Mouse (Mus musculus): ENCODE measurements around the gene Ptprt. TPM values are rescaled to one million over a fixed set of nuclear protein-coding genes. Genes with fewer than 3 reads are reported as not detected.

The Ptprt gene
- polyA plus RNA-seq, 1 experiment from 2014 or later, result 0.77 TPM

DNA sequence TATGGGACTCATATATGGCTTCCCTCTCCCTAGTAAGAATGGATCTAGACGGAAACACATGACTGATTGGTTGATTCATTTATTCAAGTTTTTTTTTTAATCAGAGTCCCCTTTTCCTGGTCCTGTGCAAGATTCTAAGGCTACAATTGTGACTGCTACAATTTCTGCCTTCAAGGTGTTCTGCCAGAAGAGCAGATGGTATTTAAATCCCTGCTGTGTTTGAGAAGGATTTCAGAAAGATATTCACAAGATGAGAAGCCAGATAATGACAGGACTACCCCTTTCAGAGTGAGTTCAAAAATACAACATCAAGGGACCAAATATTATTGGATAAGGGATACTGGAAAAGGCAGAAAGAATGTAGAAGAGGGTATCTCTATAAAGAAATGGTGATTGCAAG is 802.6 kb downstream of the Ptprt start:
- WGBS, result 87% methylated on average over 1 of the region's 1 CpGs
- Histone ChIP-seq H3K4me3 (ENCODE audit: low read depth, low read length) (no peak overlapping the region), H3K9ac (ENCODE audit: low read length) (no peak overlapping the region), H3K4me1 (ENCODE audit: control insufficient read depth, insufficient read depth, low read length) (no peaks in the 10 kb centered on the region), H3K9me3 (ENCODE audit: control insufficient read depth, low read length) (no peaks in the 10 kb centered on the region), H3K27ac (ENCODE audit: low read depth, low read length) (no peak overlapping the region), H3K4me2 (no peak overlapping the region), H3K27me3 (ENCODE audit: control insufficient read depth, insufficient read depth, low read length) (no peaks in the 10 kb centered on the region), H3K36me3 (ENCODE audit: control insufficient read depth, insufficient read depth, low read length) (no peaks in the 10 kb centered on the region)
- DNase-seq (ENCODE audit: low spot score, missing footprints) (no peak), ATAC-seq (ENCODE audit: low FRiP score) (no peak)

GRCm38 (mm10) chr2:161835001-161835400 is 825.9 kb downstream of the Ptprt start:
- Histone ChIP-seq H3K4me1 (ENCODE audit: control insufficient read depth, insufficient read depth, low read length) (no peaks in the 10 kb centered on the region), H3K36me3 (ENCODE audit: control insufficient read depth, insufficient read depth, low read length) (no peaks in the 10 kb centered on the region), H3K27ac (ENCODE audit: low read depth, low read length) (no peak overlapping the region), H3K9me3 (ENCODE audit: control insufficient read depth, low read length) (no peaks in the 10 kb centered on the region), H3K4me3 (ENCODE audit: low read depth, low read length) (no peak overlapping the region), H3K4me2 (no peak overlapping the region), H3K9ac (ENCODE audit: low read length) (no peak overlapping the region), H3K27me3 (ENCODE audit: control insufficient read depth, insufficient read depth, low read length) (no peaks in the 10 kb centered on the region)
- peak; percentile 56 for DNase-seq (ENCODE audit: low spot score, missing footprints)
- 83% methylated on average over 4 of the region's 4 CpGs for WGBS
- no peak for ATAC-seq (ENCODE audit: low FRiP score)

GRCm38 (mm10) chr2:161833846-161834245 is 827.1 kb downstream of the Ptprt start:
- DNase-seq (ENCODE audit: low spot score, missing footprints) (peak; percentile 39), ATAC-seq (ENCODE audit: low FRiP score) (no peak)
- WGBS, result 87% methylated on average over 2 of the region's 2 CpGs
- no peaks in the 10 kb centered on the region for H3K36me3 ChIP-seq (ENCODE audit: control insufficient read depth, insufficient read depth, low read length)
- no peaks in the 10 kb centered on the region for H3K4me1 ChIP-seq (ENCODE audit: control insufficient read depth, insufficient read depth, low read length)
- H3K27ac ChIP-seq (ENCODE audit: low read depth, low read length), result no peak overlapping the region
- H3K4me2 ChIP-seq, result no peak overlapping the region
- H3K9me3 ChIP-seq (ENCODE audit: control insufficient read depth, low read length), result no peaks in the 10 kb centered on the region
- H3K27me3 ChIP-seq (ENCODE audit: control insufficient read depth, insufficient read depth, low read length), result no peaks in the 10 kb centered on the region
- H3K4me3 ChIP-seq (ENCODE audit: low read depth, low read length), result no peak overlapping the region
- no peak overlapping the region for H3K9ac ChIP-seq (ENCODE audit: low read length)

DNA sequence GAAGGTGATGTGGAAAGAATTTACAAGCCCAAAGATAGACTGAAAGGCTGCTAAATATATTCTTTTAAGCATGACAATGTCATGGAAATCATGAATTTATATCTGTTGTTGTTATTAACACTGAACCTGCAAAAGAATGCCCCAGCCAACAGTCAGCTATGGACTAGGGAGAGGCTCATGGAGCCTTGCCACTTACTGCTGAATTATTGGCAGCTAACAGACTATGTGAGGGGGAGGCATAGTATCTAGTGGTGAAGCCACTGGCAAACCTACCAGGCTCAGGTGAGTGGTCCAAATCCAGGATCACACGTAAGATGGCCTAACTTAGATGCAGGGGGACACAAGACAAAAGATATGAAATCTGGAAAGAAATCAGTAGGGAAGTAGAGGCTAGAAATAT is 847.6 kb downstream of the Ptprt start:
- WGBS, result 88% methylated on average over 1 of the region's 1 CpGs
- Histone ChIP-seq H3K9me3 (ENCODE audit: control insufficient read depth, low read length) (no peaks in the 10 kb centered on the region), H3K27ac (ENCODE audit: low read depth, low read length) (no peak overlapping the region), H3K9ac (ENCODE audit: low read length) (no peak overlapping the region), H3K27me3 (ENCODE audit: control insufficient read depth, insufficient read depth, low read length) (no peaks in the 10 kb centered on the region), H3K4me1 (ENCODE audit: control insufficient read depth, insufficient read depth, low read length) (no peaks in the 10 kb centered on the region), H3K4me2 (no peak overlapping the region), H3K4me3 (ENCODE audit: low read depth, low read length) (no peak overlapping the region), H3K36me3 (ENCODE audit: control insufficient read depth, insufficient read depth, low read length) (no peaks in the 10 kb centered on the region)
- ATAC-seq (ENCODE audit: low FRiP score) (no peak), DNase-seq (ENCODE audit: low spot score, missing footprints) (no peak)

DNA sequence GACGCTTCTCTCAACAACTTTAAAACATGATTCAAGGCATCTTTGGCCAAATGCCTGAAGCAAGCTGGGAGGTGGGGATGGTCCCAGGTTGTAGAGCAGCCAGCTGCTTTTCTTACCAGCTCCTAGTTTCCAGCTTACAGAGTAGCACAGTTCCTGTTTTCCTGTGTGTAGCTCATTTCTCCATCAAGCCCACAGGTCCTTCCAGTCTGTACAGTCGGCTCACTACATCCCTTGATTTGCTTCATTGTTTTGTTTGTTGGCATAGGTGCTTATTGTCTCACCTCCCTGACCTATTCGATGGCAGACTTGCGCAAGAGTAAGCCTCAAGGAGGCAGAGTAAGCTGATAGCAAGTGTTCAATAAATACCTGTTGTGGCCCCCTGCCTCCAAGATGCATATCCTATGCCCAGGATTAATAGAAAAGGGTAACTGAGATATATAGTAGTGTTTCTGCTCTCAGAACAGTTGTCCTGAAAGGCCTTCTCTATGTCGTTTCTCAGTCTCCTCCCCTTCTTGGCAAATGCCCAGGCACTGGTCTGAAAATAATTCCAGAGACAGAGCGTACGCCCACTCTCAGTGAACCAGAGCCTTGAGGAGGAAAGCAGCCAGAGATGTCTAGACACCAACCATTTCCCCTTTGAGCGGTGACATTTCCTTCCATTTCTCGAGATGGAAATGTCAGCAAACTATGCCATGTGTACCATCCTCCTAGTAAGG is 852.7 kb downstream of the Ptprt start:
- 86% methylated on average over 9 of the region's 9 CpGs for WGBS

DNA sequence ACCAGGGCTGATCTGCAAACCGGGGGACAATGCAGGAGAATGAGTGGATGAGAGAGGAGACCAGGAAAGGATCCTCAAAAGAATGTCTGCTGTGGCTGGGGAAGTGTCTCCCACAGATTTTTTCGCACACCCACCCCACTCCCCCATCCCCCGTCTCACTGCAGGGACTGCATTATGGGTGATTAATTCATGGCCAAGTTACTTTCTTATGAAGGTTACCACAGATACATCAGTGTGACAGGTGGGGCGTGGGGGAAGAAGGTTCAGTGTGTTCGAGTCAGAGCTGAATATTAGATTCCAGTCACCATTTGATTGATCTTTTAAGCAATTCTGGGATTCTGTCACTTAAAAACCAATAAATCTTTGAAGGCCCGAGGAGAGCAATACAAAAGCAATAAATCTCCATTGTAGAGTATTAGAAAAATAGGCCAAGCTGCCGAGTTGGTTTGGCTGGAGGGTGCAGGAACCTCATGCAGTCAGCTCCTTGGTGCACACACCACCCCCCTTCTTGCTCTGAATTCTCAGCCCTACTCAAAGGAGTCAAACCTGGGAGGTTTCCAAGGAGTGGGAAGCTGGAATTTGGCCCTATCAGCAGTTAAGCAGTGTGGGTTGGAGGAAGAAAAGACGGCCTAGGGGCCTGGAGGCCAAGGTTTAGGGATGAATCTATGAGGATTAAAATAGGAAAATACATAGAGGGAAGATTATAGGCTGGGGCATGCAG is 854.5 kb downstream of the Ptprt start:
- Histone ChIP-seq H3K4me1 (ENCODE audit: control insufficient read depth, insufficient read depth, low read length) (no peaks in the 10 kb centered on the region), H3K4me2 (no peak overlapping the region), H3K9ac (ENCODE audit: low read length) (no peak overlapping the region), H3K4me3 (ENCODE audit: low read depth, low read length) (no peak overlapping the region), H3K27me3 (ENCODE audit: control insufficient read depth, insufficient read depth, low read length) (no peaks in the 10 kb centered on the region), H3K36me3 (ENCODE audit: control insufficient read depth, insufficient read depth, low read length) (no peaks in the 10 kb centered on the region), H3K27ac (ENCODE audit: low read depth, low read length) (no peak overlapping the region), H3K9me3 (ENCODE audit: control insufficient read depth, low read length) (no peaks in the 10 kb centered on the region)
- 38% methylated on average over 8 of the region's 8 CpGs for WGBS
- no peak for DNase-seq (ENCODE audit: low spot score, missing footprints)
- ATAC-seq (ENCODE audit: low FRiP score), result no peak

More for the DNA sequence above, 852.7 kb downstream of the Ptprt start:
- Histone ChIP-seq H3K9me3 (ENCODE audit: control insufficient read depth, low read length) (no peaks in the 10 kb centered on the region), H3K36me3 (ENCODE audit: control insufficient read depth, insufficient read depth, low read length) (no peaks in the 10 kb centered on the region), H3K4me2 (no peak overlapping the region), H3K4me3 (ENCODE audit: low read depth, low read length) (no peak overlapping the region), H3K9ac (ENCODE audit: low read length) (no peak overlapping the region), H3K4me1 (ENCODE audit: control insufficient read depth, insufficient read depth, low read length) (no peaks in the 10 kb centered on the region), H3K27ac (ENCODE audit: low read depth, low read length) (no peak overlapping the region), H3K27me3 (ENCODE audit: control insufficient read depth, insufficient read depth, low read length) (no peaks in the 10 kb centered on the region)
- no peak for DNase-seq (ENCODE audit: low spot score, missing footprints)
- ATAC-seq (ENCODE audit: low FRiP score), result no peak

- no peak for DNase-seq (ENCODE audit: low spot score, missing footprints)
- ATAC-seq (ENCODE audit: low FRiP score), result no peak
- 88% methylated on average over 6 of the region's 6 CpGs for WGBS
These were observed 861.0 kb downstream of the Ptprt start for GRCm38 (mm10) chr2:161799946-161800345.

DNA sequence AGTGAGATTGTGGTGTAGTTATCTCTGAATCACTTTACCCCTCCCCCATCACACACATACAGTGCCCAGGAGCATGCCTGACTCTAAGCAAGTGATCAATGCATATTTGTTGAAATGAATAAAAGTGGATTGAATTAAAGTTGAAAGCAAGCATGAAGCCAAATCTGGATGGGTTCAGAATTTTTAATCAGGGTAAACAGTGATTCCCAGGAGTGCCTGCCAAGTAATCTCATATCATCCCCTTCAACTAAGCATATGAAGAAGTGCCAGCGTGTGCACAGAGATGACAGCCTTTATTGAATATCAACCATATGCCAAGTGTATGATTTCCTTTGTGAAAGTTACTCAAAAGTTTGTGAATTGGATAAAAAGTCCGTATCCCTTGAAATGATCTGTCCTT is 893.4 kb downstream of the Ptprt start:
- ATAC-seq (ENCODE audit: low FRiP score) (no peak), DNase-seq (ENCODE audit: low spot score, missing footprints) (no peak)
- WGBS, result 84% methylated on average over 2 of the region's 2 CpGs
- no peaks in the 10 kb centered on the region for H3K9me3 ChIP-seq (ENCODE audit: control insufficient read depth, low read length)
- no peaks in the 10 kb centered on the region for H3K4me1 ChIP-seq (ENCODE audit: control insufficient read depth, insufficient read depth, low read length)
- H3K27me3 ChIP-seq (ENCODE audit: control insufficient read depth, insufficient read depth, low read length), result no peaks in the 10 kb centered on the region
- H3K27ac ChIP-seq (ENCODE audit: low read depth, low read length), result no peak overlapping the region
- no peaks in the 10 kb centered on the region for H3K36me3 ChIP-seq (ENCODE audit: control insufficient read depth, insufficient read depth, low read length)
- no peak overlapping the region for H3K4me3 ChIP-seq (ENCODE audit: low read depth, low read length)
- no peak overlapping the region for H3K4me2 ChIP-seq
- no peak overlapping the region for H3K9ac ChIP-seq (ENCODE audit: low read length)

More at GRCm38 (mm10) chr2:161799946-161800345, 861.0 kb downstream of the Ptprt start:
- Histone ChIP-seq H3K27me3 (ENCODE audit: control insufficient read depth, insufficient read depth, low read length) (no peaks in the 10 kb centered on the region), H3K9ac (ENCODE audit: low read length) (no peak overlapping the region), H3K27ac (ENCODE audit: low read depth, low read length) (no peak overlapping the region), H3K9me3 (ENCODE audit: control insufficient read depth, low read length) (no peaks in the 10 kb centered on the region), H3K36me3 (ENCODE audit: control insufficient read depth, insufficient read depth, low read length) (no peaks in the 10 kb centered on the region), H3K4me2 (no peak overlapping the region), H3K4me1 (ENCODE audit: control insufficient read depth, insufficient read depth, low read length) (no peaks in the 10 kb centered on the region), H3K4me3 (ENCODE audit: low read depth, low read length) (no peak overlapping the region)

DNA sequence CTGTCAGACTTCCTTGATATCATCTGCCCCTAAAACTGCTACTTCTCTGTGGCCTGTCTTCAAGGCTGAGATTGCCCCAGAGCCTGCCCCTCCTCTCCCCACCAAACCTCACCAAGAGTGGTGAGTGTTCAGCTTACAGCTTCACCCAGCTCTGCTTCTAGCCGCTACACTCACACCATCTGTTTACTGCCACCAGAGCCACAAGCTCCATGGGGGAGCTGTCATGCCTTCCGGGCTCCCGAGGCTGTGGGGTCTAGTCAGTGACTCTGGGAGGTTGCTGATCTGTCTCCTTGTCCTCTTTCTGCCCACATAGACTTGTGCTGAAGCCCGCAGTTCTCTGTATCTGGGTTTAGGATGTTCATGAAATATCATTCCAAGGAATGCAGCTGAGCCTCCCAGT is 947.9 kb downstream of the Ptprt start:
- Histone ChIP-seq H3K9me3 (ENCODE audit: control insufficient read depth, low read length) (no peaks in the 10 kb centered on the region), H3K36me3 (ENCODE audit: control insufficient read depth, insufficient read depth, low read length) (no peaks in the 10 kb centered on the region), H3K4me1 (ENCODE audit: control insufficient read depth, insufficient read depth, low read length) (no peaks in the 10 kb centered on the region), H3K9ac (ENCODE audit: low read length) (no peak overlapping the region), H3K4me2 (no peak overlapping the region), H3K27ac (ENCODE audit: low read depth, low read length) (no peak overlapping the region), H3K4me3 (ENCODE audit: low read depth, low read length) (no peak overlapping the region), H3K27me3 (ENCODE audit: control insufficient read depth, insufficient read depth, low read length) (peaks cover 8% of the 10 kb centered on the region; the same call in 1 of the 2 replicates)
- DNase-seq (ENCODE audit: low spot score, missing footprints) (no peak), ATAC-seq (ENCODE audit: low FRiP score) (no peak)
- WGBS, result 54% methylated on average over 4 of the region's 4 CpGs

Data from midbrain, embryonic 11.5 days (tissue).